Mouse (Mus musculus) brain, adult 2 months (tissue): Measurements from ENCODE around the gene Baz1b.
"Not testable (repeated sequence)": the region's sequence is repeated elsewhere in the genome, so short reads cannot be mapped to it uniquely, and the experiment has no call there.

Source experiments
- DNase-seq: peaks from one replicate; pipeline ENCODE4 v3.0.0; 2011; ENCODE audit warnings: low read depth, low spot score

The Baz1b gene

GRCm38 (mm10) chr5:135179616-135180015 lies 7.4 kb upstream of the Baz1b start:
- DNase-seq, result peak; percentile 50

GRCm38 (mm10) chr5:135180796-135181195 lies 6.3 kb upstream of the Baz1b start:
- DNase-seq, result no peak

GRCm38 (mm10) chr5:135181776-135182175 lies 5.3 kb upstream of the Baz1b start:
- no peak for DNase-seq

GRCm38 (mm10) chr5:135183131-135183861 lies 3.8 kb upstream of the Baz1b start:
- peak; percentile 75 for DNase-seq

- no peak for DNase-seq
Measured at GRCm38 (mm10) chr5:135185016-135185415, 2.0 kb upstream of the Baz1b start.

GRCm38 (mm10) chr5:135185596-135185995 lies 1.5 kb upstream of the Baz1b start:
- peak; percentile 41 for DNase-seq

GRCm38 (mm10) chr5:135186231-135186620 lies 838 bp upstream of the Baz1b start:
- peak; percentile 36 for DNase-seq

- peak; percentile 27 for DNase-seq
Measured at GRCm38 (mm10) chr5:135187349-135188213, 517 bp downstream of the Baz1b start.

GRCm38 (mm10) chr5:135188214-135188554 lies 1.1 kb downstream of the Baz1b start:
- DNase-seq, result no peak

GRCm38 (mm10) chr5:135189281-135190022 lies 2.4 kb downstream of the Baz1b start:
- DNase-seq, result no peak

GRCm38 (mm10) chr5:135191620-135192019 lies 4.6 kb downstream of the Baz1b start:
- DNase-seq, result peak; percentile 83

- DNase-seq, result no peak
Measured at GRCm38 (mm10) chr5:135192431-135192830, 5.4 kb downstream of the Baz1b start.

- DNase-seq, result no peak
Measured at GRCm38 (mm10) chr5:135196367-135196766, 9.3 kb downstream of the Baz1b start.

GRCm38 (mm10) chr5:135202763-135203162 lies 15.7 kb downstream of the Baz1b start:
- DNase-seq, result no peak

- no peak for DNase-seq
Measured at GRCm38 (mm10) chr5:135208197-135208596, 21.1 kb downstream of the Baz1b start.

GRCm38 (mm10) chr5:135216871-135217270 lies 29.8 kb downstream of the Baz1b start:
- peak; percentile 33 for DNase-seq

- no peak for DNase-seq
Measured at GRCm38 (mm10) chr5:135220941-135221340, 33.9 kb downstream of the Baz1b start.

- no peak for DNase-seq
Measured at GRCm38 (mm10) chr5:135222066-135222465, 35.0 kb downstream of the Baz1b start.

- no peak for DNase-seq
Measured at GRCm38 (mm10) chr5:135224169-135224568, 37.1 kb downstream of the Baz1b start.

GRCm38 (mm10) chr5:135225879-135226278 lies 38.8 kb downstream of the Baz1b start:
- DNase-seq, result not testable (repeated sequence)

- DNase-seq, result no peak
Measured at GRCm38 (mm10) chr5:135230186-135230585, 43.1 kb downstream of the Baz1b start.
